Mouse (Mus musculus) midbrain, embryonic 14.5 days (tissue): ENCODE measurements around the gene Plcxd3. TPM values are rescaled to one million over a fixed set of nuclear protein-coding genes. Genes with fewer than 3 reads are reported as not detected.

Source experiments
- ATAC-seq: fragments of 200-750 bp; cut with Nextera tagmentation; 2 replicates; pipeline ENCODE4 v1.8.0; 2017; ENCODE audit warnings: moderate number of reproducible peaks, moderate library complexity; ENCODE audit not compliant: low FRiP score, low TSS enrichment
- DNase-seq: peaks from one replicate; pipeline ENCODE4 v3.0.0-alpha.2; 2015
- H3K27ac ChIP-seq: fragments of 300-500 bp; sonication (generic); replicated peaks from 2 replicates; pipeline ENCODE4 v1.5.1; 2014; ENCODE audit warnings: mild to moderate bottlenecking, low read depth, low read length, moderate library complexity
- H3K27me3 ChIP-seq: fragments of 300-500 bp; sonication (generic); 2 replicates; pipeline ENCODE4 v1.6.1; 2014; ENCODE audit warnings: low read length, control low read depth, mixed read lengths; ENCODE audit not compliant: control insufficient read depth, insufficient read depth
- H3K36me3 ChIP-seq: fragments of 300-500 bp; sonication (generic); 2 replicates; pipeline ENCODE4 v1.6.1; 2014; ENCODE audit warnings: low read length, control low read depth; ENCODE audit not compliant: control insufficient read depth, insufficient read depth
- H3K4me1 ChIP-seq: fragments of 300-500 bp; sonication (generic); 2 replicates; pipeline ENCODE4 v1.6.1; 2014; ENCODE audit warnings: mild to moderate bottlenecking, antibody characterized with exemption, low read length, control low read depth; ENCODE audit not compliant: control insufficient read depth, insufficient read depth
- H3K4me2 ChIP-seq: fragments of 300-500 bp; sonication (generic); 2 replicates; pipeline ENCODE4 v1.6.1; 2014; ENCODE audit warnings: mild to moderate bottlenecking, low read length, moderate library complexity
- H3K4me3 ChIP-seq: fragments of 300-500 bp; sonication (generic); replicated peaks from 2 replicates; pipeline ENCODE4 v1.5.1; 2014; ENCODE audit warnings: low read depth, low read length
- H3K9ac ChIP-seq: fragments of 300-500 bp; sonication (generic); replicated peaks from 2 replicates; pipeline ENCODE4 v1.6.1; 2014; ENCODE audit warnings: mild to moderate bottlenecking, low read length, moderate library complexity
- H3K9me3 ChIP-seq: fragments of 300-500 bp; sonication (generic); 2 replicates; pipeline ENCODE4 v1.6.1; 2016; ENCODE audit warnings: low read length, control low read depth, mixed read lengths; ENCODE audit not compliant: control insufficient read depth
- WGBS: fragments of 180-500 bp; shearing (Covaris S2); extraction: QIAGEN DNeasy Blood & Tissue Kit; methylation state at CpG from one replicate; pipeline ENCODE4 v1.1.7; 2014; 5-methylcytosine and 5-hydroxymethylcytosine counted together
- polyA plus RNA-seq: library from polyadenylated mRNA; unstranded; fragments of >200 nt; fragmentation: Nextera tagmentation; extraction: Ambion mirVana; gene quantifications from 2 replicates; pipeline ENCODE4 v1.2.1, GENCODE M21; 2014

Gene Plcxd3
- polyA plus RNA-seq, 1 experiment from 2014 or later, result 79.0 TPM

GRCm38 (mm10) chr15:4375031-4375422 is 264 bp upstream of the Plcxd3 start:
- 15% methylated on average over 6 of the region's 6 CpGs for WGBS
- H3K27ac ChIP-seq, result peak overlapping the region; percentile 83; the same call in 1 of the 2 replicates
- peak overlapping the region; percentile 60 for H3K4me3 ChIP-seq
- peak overlapping the region; percentile 81 for H3K4me2 ChIP-seq
- H3K36me3 ChIP-seq, result no peaks in the 10 kb centered on the region
- H3K27me3 ChIP-seq, result no peaks in the 10 kb centered on the region
- peak overlapping the region; percentile 76 for H3K9ac ChIP-seq
- DNase-seq (no peak), ATAC-seq (0 out of 2 replicates have a peak, but pooled peaks have one; percentile 0)
- H3K9me3 ChIP-seq, result no peaks in the 10 kb centered on the region
- H3K4me1 ChIP-seq, result 0 out of 2 replicates have a peak, but pooled peaks cover 15% of the 10 kb centered on the region

GRCm38 (mm10) chr15:4376221-4376631 is 935 bp downstream of the Plcxd3 start:
- Histone ChIP-seq H3K27me3 (no peaks in the 10 kb centered on the region), H3K4me1 (0 out of 2 replicates have a peak, but pooled peaks cover 15% of the 10 kb centered on the region), H3K4me3 (peak overlapping the region; percentile 60), H3K9me3 (no peaks in the 10 kb centered on the region), H3K27ac (peak overlapping the region; percentile 83), H3K9ac (peak overlapping the region; percentile 76), H3K36me3 (no peaks in the 10 kb centered on the region), H3K4me2 (peak overlapping the region; percentile 81)
- 12% methylated on average over 8 of the region's 8 CpGs for WGBS
- DNase-seq, result peak; percentile 68
- peak; percentile 9; the same call in 1 of the 2 replicates for ATAC-seq

- Histone ChIP-seq H3K9ac (no peak overlapping the region), H3K4me1 (0 out of 2 replicates have a peak, but pooled peaks cover 15% of the 10 kb centered on the region), H3K36me3 (no peaks in the 10 kb centered on the region), H3K27me3 (no peaks in the 10 kb centered on the region), H3K4me3 (no peak overlapping the region), H3K27ac (no peak overlapping the region), H3K9me3 (no peaks in the 10 kb centered on the region), H3K4me2 (peak overlapping the region; percentile 28)
- no peak for ATAC-seq
- no peak for DNase-seq
- 65% methylated on average over 5 of the region's 5 CpGs for WGBS
Observed at GRCm38 (mm10) chr15:4378766-4379165, 3.5 kb downstream of the Plcxd3 start.

GRCm38 (mm10) chr15:4387774-4388173 is 12.5 kb downstream of the Plcxd3 start:
- Histone ChIP-seq H3K36me3 (no peaks in the 10 kb centered on the region), H3K27ac (no peak overlapping the region), H3K4me2 (no peak overlapping the region), H3K27me3 (no peaks in the 10 kb centered on the region), H3K9ac (no peak overlapping the region), H3K9me3 (no peaks in the 10 kb centered on the region), H3K4me1 (no peaks in the 10 kb centered on the region), H3K4me3 (no peak overlapping the region)
- ATAC-seq (no peak), DNase-seq (no peak)

- H3K4me1 ChIP-seq, result 0 out of 2 replicates have a peak, but pooled peaks cover 4% of the 10 kb centered on the region
- 27% methylated on average over 4 of the region's 4 CpGs for whole genome bisulfite sequencing
- H3K27ac ChIP-seq, result no peak overlapping the region
- ATAC-seq, result no peak
- H3K9ac ChIP-seq, result no peak overlapping the region
- DNase-seq, result no peak
- no peaks in the 10 kb centered on the region; the same call in 1 of the 2 replicates for H3K9me3 ChIP-seq
- H3K27me3 ChIP-seq, result no peaks in the 10 kb centered on the region
- H3K4me2 ChIP-seq, result no peak overlapping the region
- H3K4me3 ChIP-seq, result no peak overlapping the region
- no peaks in the 10 kb centered on the region for H3K36me3 ChIP-seq
Observed at GRCm38 (mm10) chr15:4400096-4400495, 24.8 kb downstream of the Plcxd3 start.

GRCm38 (mm10) chr15:4411333-4411732 is 36.0 kb downstream of the Plcxd3 start:
- H3K4me3 ChIP-seq, result no peak overlapping the region
- H3K36me3 ChIP-seq, result no peaks in the 10 kb centered on the region
- H3K27ac ChIP-seq, result no peak overlapping the region
- no peak overlapping the region for H3K9ac ChIP-seq
- H3K27me3 ChIP-seq, result no peaks in the 10 kb centered on the region
- H3K9me3 ChIP-seq, result no peaks in the 10 kb centered on the region
- DNase-seq (peak; percentile 35), ATAC-seq (no peak)
- WGBS, result 49% methylated on average over 2 of the region's 2 CpGs
- no peaks in the 10 kb centered on the region for H3K4me1 ChIP-seq
- H3K4me2 ChIP-seq, result no peak overlapping the region

- ATAC-seq (no peak), DNase-seq (no peak)
- Histone ChIP-seq H3K9ac (no peak overlapping the region), H3K4me2 (no peak overlapping the region), H3K36me3 (no peaks in the 10 kb centered on the region), H3K27me3 (no peaks in the 10 kb centered on the region), H3K4me1 (no peaks in the 10 kb centered on the region), H3K27ac (no peak overlapping the region), H3K9me3 (no peaks in the 10 kb centered on the region), H3K4me3 (no peak overlapping the region)
Observed at GRCm38 (mm10) chr15:4440081-4440480, 64.8 kb downstream of the Plcxd3 start.

- H3K27ac ChIP-seq, result no peak overlapping the region
- H3K36me3 ChIP-seq, result no peaks in the 10 kb centered on the region
- no peak for DNase-seq
- no peaks in the 10 kb centered on the region for H3K4me1 ChIP-seq
- no peaks in the 10 kb centered on the region for H3K9me3 ChIP-seq
- no peak overlapping the region for H3K9ac ChIP-seq
- 89% methylated on average over 3 of the region's 3 CpGs for WGBS
- no peak for ATAC-seq
- H3K4me2 ChIP-seq, result no peak overlapping the region
- H3K4me3 ChIP-seq, result no peak overlapping the region
- H3K27me3 ChIP-seq, result no peaks in the 10 kb centered on the region
Observed at GRCm38 (mm10) chr15:4496182-4496581, 120.9 kb downstream of the Plcxd3 start.

GRCm38 (mm10) chr15:4496984-4497383 is 121.7 kb downstream of the Plcxd3 start:
- H3K27me3 ChIP-seq, result no peaks in the 10 kb centered on the region
- ATAC-seq (no peak), DNase-seq (no peak)
- no peaks in the 10 kb centered on the region for H3K9me3 ChIP-seq
- 40% methylated on average over 2 of the region's 2 CpGs for WGBS
- no peak overlapping the region for H3K4me2 ChIP-seq
- no peak overlapping the region for H3K9ac ChIP-seq
- no peak overlapping the region for H3K27ac ChIP-seq
- no peaks in the 10 kb centered on the region for H3K4me1 ChIP-seq
- H3K4me3 ChIP-seq, result no peak overlapping the region
- no peaks in the 10 kb centered on the region for H3K36me3 ChIP-seq
